Mouse (Mus musculus): ENCODE data around the gene Pdcl.

The Pdcl gene

GRCm38 (mm10) chr2:37358633-37359540 lies at the start of gene Pdcl:
Gene Pdcl, minus strand, starts transcription at chr2:37359332.
- DNase-seq (ENCODE audit: low spot score in 2 of 2): peak; percentile 89 to 92

- DNase-seq (ENCODE audit: low spot score in 2 of 2): no peak
These were observed 36.4 kb upstream of the Pdcl start for GRCm38 (mm10) chr2:37395539-37395938.

GRCm38 (mm10) chr2:37382921-37383320 lies 23.8 kb upstream of the Pdcl start:
- no peak for DNase-seq (ENCODE audit: low spot score in 2 of 2)

- DNase-seq (ENCODE audit: low spot score in 2 of 2): peak; percentile 13 to 33
These were observed 21.1 kb upstream of the Pdcl start for GRCm38 (mm10) chr2:37380189-37380588.

- no peak for DNase-seq (ENCODE audit: low spot score in 2 of 2)
These were observed 16.9 kb upstream of the Pdcl start for GRCm38 (mm10) chr2:37376018-37376417.

GRCm38 (mm10) chr2:37370651-37371050 lies 11.5 kb upstream of the Pdcl start:
- DNase-seq (ENCODE audit: low spot score in 2 of 2): no peak

- no peak for DNase-seq (ENCODE audit: low spot score in 2 of 2)
These were observed 776 bp upstream of the Pdcl start for GRCm38 (mm10) chr2:37359908-37360307.

- DNase-seq (ENCODE audit: low spot score in 2 of 2): no peak
These were observed 3.6 kb downstream of the Pdcl start for GRCm38 (mm10) chr2:37355571-37355970.

- no peak for DNase-seq (ENCODE audit: low spot score in 2 of 2)
These were observed 7.5 kb downstream of the Pdcl start for GRCm38 (mm10) chr2:37351671-37352070.

- DNase-seq (ENCODE audit: low spot score in 2 of 2): peak; percentile 25 to 34
These were observed 20.5 kb downstream of the Pdcl start for GRCm38 (mm10) chr2:37338497-37339187.

GRCm38 (mm10) chr2:37333321-37333720 lies 25.8 kb downstream of the Pdcl start:
- no peak for DNase-seq (ENCODE audit: low spot score in 2 of 2)

GRCm38 (mm10) chr2:37326215-37326614 lies 32.9 kb downstream of the Pdcl start, which contains the start of gene Olfr368:
Gene Olfr368, plus strand, starts transcription at chr2:37326515.
- no peak for DNase-seq (ENCODE audit: low spot score in 2 of 2)
